Mouse (Mus musculus): ENCODE data around the gene Slc2a3. TPM values are rescaled to one million over a fixed set of nuclear protein-coding genes. Genes with fewer than 3 reads are reported as not detected.

Gene Slc2a3
- total and polyA plus RNA-seq, 2 experiments from 2014 or later, result 48.9 to 129 TPM

DNA sequence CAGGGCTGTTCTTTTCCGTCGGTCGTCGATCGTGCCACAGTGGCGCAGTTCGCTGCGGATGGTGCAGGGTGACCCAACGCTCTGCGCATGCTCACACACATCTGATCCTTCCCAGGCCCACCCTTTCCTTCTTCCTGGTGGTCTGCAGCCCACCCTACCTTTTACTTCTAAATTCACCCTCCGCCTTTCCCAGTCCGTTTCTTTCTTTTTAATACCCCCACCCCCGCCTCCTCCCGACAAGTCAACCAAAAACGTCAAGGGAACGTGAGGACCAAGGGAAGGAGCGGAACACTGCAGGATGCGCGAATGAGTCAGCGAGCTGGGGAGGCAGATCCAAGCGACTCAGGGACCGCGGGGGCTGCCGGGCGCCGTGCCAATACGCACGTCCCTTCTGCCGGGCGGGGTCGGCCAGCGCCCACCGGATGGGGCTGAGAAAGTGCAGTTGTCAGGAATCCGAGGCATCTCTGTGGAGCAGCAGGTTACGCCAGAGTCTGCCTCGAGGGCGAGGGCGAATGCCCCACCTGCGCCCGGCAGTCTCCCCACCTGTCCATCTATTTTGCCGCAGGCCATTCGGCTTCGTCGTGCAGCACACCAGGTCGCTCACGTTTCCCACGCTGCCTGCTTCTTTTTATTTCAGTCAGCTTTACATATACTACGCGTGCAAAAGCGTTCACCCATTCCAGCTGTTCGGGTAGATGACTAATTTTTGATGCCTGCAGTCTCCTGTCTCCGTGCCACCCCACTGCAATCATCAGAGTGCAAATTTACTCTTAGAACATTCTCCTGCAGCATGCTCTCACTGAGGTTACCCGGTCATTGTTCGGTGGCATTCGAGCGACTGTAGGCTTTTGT, 36.8 kb downstream of the Slc2a3 start:
- under 1% methylated on average over 56 of the region's 56 CpGs for WGBS
- ATAC-seq (peak; percentile 91), DNase-seq (ENCODE audit: low spot score) (peak; percentile 92)
- H3K27ac ChIP-seq, result peak overlapping the region; percentile 88
- no peak for TF ChIP-seq CTCF (IDR thresholded peaks at IDR 0.05; ENCODE audit: low read depth)
- no peaks in the 10 kb centered on the region for H3K36me3 ChIP-seq (ENCODE audit: insufficient read depth, low read length)
- H3K9ac ChIP-seq (replicated peaks; ENCODE audit: low read length), result peak overlapping the region; percentile 60
- H3K4me1 ChIP-seq (ENCODE audit: insufficient read depth, low read length), result 0 out of 2 replicates have a peak, but pooled peaks cover under 1% of the 10 kb centered on the region
- no peaks in the 10 kb centered on the region for H3K9me3 ChIP-seq (ENCODE audit: low read length)
- peak overlapping the region; percentile 41 for H3K4me3 ChIP-seq (ENCODE audit: low read length)
- H3K4me2 ChIP-seq (ENCODE audit: low read depth, low read length), result peak overlapping the region; percentile 77
- H3K27me3 ChIP-seq (ENCODE audit: insufficient read depth, low read length), result no peaks in the 10 kb centered on the region

DNA sequence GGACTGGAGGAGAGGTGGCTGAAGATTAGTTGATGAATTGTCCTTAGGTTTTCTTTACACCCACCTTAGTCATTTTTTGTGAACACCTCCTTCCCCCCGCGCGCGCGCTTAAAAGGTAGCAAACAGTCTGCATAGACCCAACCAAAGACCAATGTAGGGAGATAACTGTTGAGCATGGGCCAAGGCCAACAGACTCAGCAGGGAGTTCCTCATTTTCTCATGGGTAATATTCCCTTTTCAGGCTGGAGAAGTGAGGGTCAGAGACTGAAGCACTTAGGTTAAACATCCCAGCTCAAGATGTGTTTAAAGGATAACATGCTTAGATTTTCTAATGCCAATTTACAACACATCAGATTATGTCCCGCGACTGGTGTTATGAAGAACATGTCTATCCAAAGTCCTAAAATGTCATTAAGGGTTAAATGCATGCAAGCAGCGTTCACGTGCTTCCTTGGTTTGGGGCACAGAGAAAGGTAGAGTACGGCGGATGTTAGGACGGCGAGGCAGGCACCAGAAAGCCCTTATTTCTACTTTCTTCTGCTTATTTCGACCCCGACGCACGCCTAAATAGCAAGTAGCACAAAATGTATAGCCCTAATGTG, 37.5 kb downstream of the Slc2a3 start:
- peak; percentile 20; the same call in 1 of the 2 replicates for TF ChIP-seq CTCF (IDR thresholded peaks at IDR 0.05; ENCODE audit: low read depth)
- 31% methylated on average over 17 of the region's 17 CpGs for WGBS
- H3K9ac ChIP-seq (replicated peaks; ENCODE audit: low read length), result peak overlapping the region; percentile 60
- no peaks in the 10 kb centered on the region for H3K36me3 ChIP-seq (ENCODE audit: insufficient read depth, low read length)
- no peaks in the 10 kb centered on the region for H3K4me1 ChIP-seq (ENCODE audit: insufficient read depth, low read length)
- H3K27ac ChIP-seq, result peak overlapping the region; percentile 88
- H3K9me3 ChIP-seq (ENCODE audit: low read length), result no peaks in the 10 kb centered on the region
- H3K4me3 ChIP-seq (ENCODE audit: low read length), result peak overlapping the region; percentile 41
- DNase-seq (ENCODE audit: low spot score), result no peak
- H3K4me2 ChIP-seq (ENCODE audit: low read depth, low read length), result peak overlapping the region; percentile 77
- no peaks in the 10 kb centered on the region for H3K27me3 ChIP-seq (ENCODE audit: insufficient read depth, low read length)
- peak; percentile 41 for ATAC-seq

DNA sequence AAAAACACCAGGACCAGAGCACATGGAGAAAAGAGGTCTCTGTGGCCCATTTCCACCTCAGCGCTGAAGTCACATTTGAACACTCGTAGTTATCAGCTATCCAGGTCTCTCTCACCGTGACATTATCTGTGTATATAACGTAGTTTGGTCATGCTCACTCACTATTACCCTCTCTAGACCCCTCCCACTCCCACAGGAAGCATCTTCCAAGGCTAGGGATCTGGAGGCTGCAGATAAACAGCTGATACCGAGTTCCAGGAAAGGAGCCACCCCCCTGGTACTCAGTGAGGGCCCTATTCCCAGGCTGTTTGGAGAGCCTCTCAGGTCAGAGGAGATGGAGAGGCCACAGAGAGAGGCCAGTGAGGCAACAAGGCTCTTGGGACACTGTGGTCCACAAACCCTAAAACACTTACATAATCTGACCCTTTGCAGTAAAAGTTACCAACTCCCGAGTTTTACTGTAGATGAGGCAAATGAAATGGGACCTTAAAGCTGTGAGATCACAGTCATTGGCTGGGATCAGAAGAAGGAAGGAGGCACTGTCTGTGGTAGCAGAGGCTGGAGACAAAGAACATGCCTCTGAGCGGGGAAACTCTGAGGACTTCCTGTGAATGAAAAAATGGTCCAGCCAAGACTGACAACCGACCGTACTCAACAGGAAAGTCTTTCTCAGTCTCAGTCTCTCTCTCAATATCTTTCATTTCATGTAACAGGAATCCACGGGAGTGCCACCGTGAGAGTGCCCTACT, 38.3 kb downstream of the Slc2a3 start:
- Histone ChIP-seq H3K4me2 (ENCODE audit: low read depth, low read length) (no peak overlapping the region), H3K4me1 (ENCODE audit: insufficient read depth, low read length) (no peaks in the 10 kb centered on the region), H3K9ac (replicated peaks; ENCODE audit: low read length) (no peak overlapping the region), H3K27ac (no peak overlapping the region), H3K36me3 (ENCODE audit: insufficient read depth, low read length) (no peaks in the 10 kb centered on the region), H3K27me3 (ENCODE audit: insufficient read depth, low read length) (no peaks in the 10 kb centered on the region), H3K4me3 (ENCODE audit: low read length) (no peak overlapping the region), H3K9me3 (ENCODE audit: low read length) (no peaks in the 10 kb centered on the region)
- ATAC-seq (no peak), DNase-seq (ENCODE audit: low spot score) (no peak)
- no peak for TF ChIP-seq CTCF (IDR thresholded peaks at IDR 0.05; ENCODE audit: low read depth)
- WGBS, result 74% methylated on average over 11 of the region's 11 CpGs

DNA sequence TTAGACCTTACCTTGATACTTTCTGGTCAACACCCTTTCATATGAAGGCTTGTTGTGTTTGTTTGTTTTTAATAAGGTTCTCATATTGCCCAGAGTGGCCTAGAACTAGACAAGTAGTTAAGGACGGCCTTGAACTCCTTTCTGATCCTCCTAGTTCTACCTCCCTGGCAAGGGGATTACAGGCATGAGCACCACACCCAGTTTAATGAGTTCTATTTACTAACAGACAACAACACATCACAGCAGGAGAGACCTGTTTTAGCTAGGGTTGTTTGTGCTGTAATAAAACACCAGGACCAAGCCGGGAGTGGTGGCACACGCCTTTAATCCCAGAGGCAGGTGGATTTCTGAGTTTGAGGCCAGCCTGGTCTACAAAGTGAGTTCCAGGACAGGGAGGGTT, 39.0 kb downstream of the Slc2a3 start:
- H3K4me3 ChIP-seq (ENCODE audit: low read length), result no peak overlapping the region
- no peak overlapping the region for H3K27ac ChIP-seq
- no peaks in the 10 kb centered on the region for H3K27me3 ChIP-seq (ENCODE audit: insufficient read depth, low read length)
- no peaks in the 10 kb centered on the region for H3K4me1 ChIP-seq (ENCODE audit: insufficient read depth, low read length)
- H3K36me3 ChIP-seq (ENCODE audit: insufficient read depth, low read length), result no peaks in the 10 kb centered on the region
- H3K4me2 ChIP-seq (ENCODE audit: low read depth, low read length), result no peak overlapping the region
- H3K9me3 ChIP-seq (ENCODE audit: low read length), result no peaks in the 10 kb centered on the region
- 83% methylated on average over 3 of the region's 3 CpGs for WGBS
- TF ChIP-seq CTCF (IDR thresholded peaks at IDR 0.05; ENCODE audit: low read depth), result no peak
- H3K9ac ChIP-seq (replicated peaks; ENCODE audit: low read length), result no peak overlapping the region
- no peak for ATAC-seq
- no peak for DNase-seq (ENCODE audit: low spot score)

DNA sequence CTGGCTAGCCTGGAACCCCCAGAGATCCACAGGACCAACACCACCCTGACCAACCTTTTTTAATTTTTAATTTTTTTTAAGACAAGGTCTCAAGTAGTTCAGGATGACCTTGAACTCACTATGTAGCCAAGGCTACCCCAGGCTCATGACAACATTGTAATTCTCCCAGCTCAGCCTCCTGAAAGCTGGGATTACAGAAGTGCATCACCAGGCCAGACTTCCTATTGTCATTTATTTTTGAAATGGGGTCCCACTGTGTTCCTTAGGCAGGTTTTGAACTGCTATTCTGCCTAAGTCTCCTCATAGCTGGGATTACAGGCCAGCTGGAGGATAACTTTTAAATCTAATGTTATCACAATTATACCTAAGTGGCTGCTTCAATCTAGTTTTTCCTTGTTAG, 39.5 kb downstream of the Slc2a3 start:
- DNase-seq (ENCODE audit: low spot score) (no peak), ATAC-seq (no peak)
- Histone ChIP-seq H3K9me3 (ENCODE audit: low read length) (no peaks in the 10 kb centered on the region), H3K9ac (replicated peaks; ENCODE audit: low read length) (no peak overlapping the region), H3K4me2 (ENCODE audit: low read depth, low read length) (peak overlapping the region; percentile 52), H3K27me3 (ENCODE audit: insufficient read depth, low read length) (no peaks in the 10 kb centered on the region), H3K4me3 (ENCODE audit: low read length) (no peak overlapping the region), H3K27ac (no peak overlapping the region), H3K4me1 (ENCODE audit: insufficient read depth, low read length) (no peaks in the 10 kb centered on the region), H3K36me3 (ENCODE audit: insufficient read depth, low read length) (no peaks in the 10 kb centered on the region)
- TF ChIP-seq CTCF (IDR thresholded peaks at IDR 0.05; ENCODE audit: low read depth), result no peak

DNA sequence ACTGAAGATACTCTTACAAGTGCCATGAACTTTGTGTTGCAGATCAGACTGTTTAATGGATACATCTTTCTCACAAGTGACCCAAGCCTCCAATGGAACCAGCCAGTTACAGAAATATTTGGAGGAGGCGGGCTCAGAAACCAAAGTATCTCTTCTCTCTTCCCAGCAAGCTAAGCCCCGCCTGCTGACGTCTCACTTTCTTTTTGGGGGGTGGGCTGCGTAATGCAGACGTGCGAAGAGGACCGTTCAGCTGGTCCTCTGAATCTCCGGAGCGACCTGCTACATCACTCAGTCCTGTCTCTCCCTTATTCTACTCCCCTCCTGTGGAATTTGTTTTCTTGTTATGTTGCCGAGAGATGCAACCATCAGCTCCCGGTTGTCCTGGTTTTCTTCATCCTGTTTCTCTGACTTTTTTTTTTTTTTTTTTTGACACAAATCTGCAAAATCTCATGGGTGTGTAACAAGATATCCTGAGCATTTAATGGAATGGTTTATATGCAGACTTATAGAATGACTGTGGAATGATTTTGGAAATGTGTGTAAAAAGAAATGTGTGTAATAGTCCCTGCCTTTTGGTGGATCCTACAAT, 40.3 kb downstream of the Slc2a3 start:
- peak; percentile 69 for ATAC-seq
- WGBS, result 4% methylated on average over 11 of the region's 11 CpGs
- Histone ChIP-seq H3K4me3 (ENCODE audit: low read length) (peak overlapping the region; percentile 45), H3K9ac (replicated peaks; ENCODE audit: low read length) (0 out of 2 replicates have a peak overlapping the region, but pooled peaks have one; percentile 13), H3K4me2 (ENCODE audit: low read depth, low read length) (peak overlapping the region; percentile 52), H3K27me3 (ENCODE audit: insufficient read depth, low read length) (no peaks in the 10 kb centered on the region), H3K4me1 (ENCODE audit: insufficient read depth, low read length) (no peaks in the 10 kb centered on the region), H3K27ac (peak overlapping the region; percentile 67; the same call in 1 of the 2 replicates), H3K36me3 (ENCODE audit: insufficient read depth, low read length) (no peaks in the 10 kb centered on the region), H3K9me3 (ENCODE audit: low read length) (no peaks in the 10 kb centered on the region)
- DNase-seq (ENCODE audit: low spot score), result peak; percentile 96
- TF ChIP-seq CTCF (IDR thresholded peaks at IDR 0.05; ENCODE audit: low read depth), result no peak

Measured in hindbrain, postnatal 0 days (tissue).